Mouse (Mus musculus): ENCODE results near the gene Rarres2.
A peak's percentile ranks its signal among the peaks of the same experiment; 100 is the strongest.
"Not testable (repeated sequence)": the region's sequence is repeated elsewhere in the genome, so short reads cannot be mapped to it uniquely, and the experiment has no call there.

Rarres2 gene

GRCm38 (mm10) chr6:48541560-48542450, 30.8 kb downstream of the Rarres2 start:
- DNase-seq (ENCODE audit: low spot score in 2 of 2), result no peak

GRCm38 (mm10) chr6:48540721-48541120, 31.9 kb downstream of the Rarres2 start:
- no peak for DNase-seq (ENCODE audit: low spot score in 2 of 2)

GRCm38 (mm10) chr6:48539860-48540259, 32.7 kb downstream of the Rarres2 start:
- DNase-seq (ENCODE audit: low spot score in 2 of 2), result no peak

- peak; percentile 66 to 78 for DNase-seq (ENCODE audit: low spot score in 2 of 2)
These were observed 33.5 kb downstream of the Rarres2 start for GRCm38 (mm10) chr6:48538841-48539737.

GRCm38 (mm10) chr6:48537105-48537954, 35.3 kb downstream of the Rarres2 start, which contains the start of gene Atp6v0e2:
TSS of gene Atp6v0e2 (plus strand) at chr6:48537615.
- DNase-seq (ENCODE audit: low spot score in 2 of 2), result peak; percentile 87 to 88

GRCm38 (mm10) chr6:48536091-48536490, 36.5 kb downstream of the Rarres2 start:
- DNase-seq (ENCODE audit: low spot score in 2 of 2), result no peak

- no peak for DNase-seq (ENCODE audit: low spot score in 2 of 2)
These were observed 37.7 kb downstream of the Rarres2 start for GRCm38 (mm10) chr6:48534913-48535312.

- no peak for DNase-seq (ENCODE audit: low spot score in 2 of 2)
These were observed 39.1 kb downstream of the Rarres2 start for GRCm38 (mm10) chr6:48533475-48533874.

- DNase-seq (ENCODE audit: low spot score in 2 of 2), result no peak
These were observed 41.7 kb downstream of the Rarres2 start for GRCm38 (mm10) chr6:48530862-48531261.

- DNase-seq (ENCODE audit: low spot score in 2 of 2), result no peak
These were observed 42.6 kb downstream of the Rarres2 start for GRCm38 (mm10) chr6:48529871-48530440.

GRCm38 (mm10) chr6:48529261-48529660, 43.3 kb downstream of the Rarres2 start:
- DNase-seq (ENCODE audit: low spot score in 2 of 2), result no peak

- DNase-seq (ENCODE audit: low spot score in 2 of 2), result no peak
These were observed 44.7 kb downstream of the Rarres2 start for GRCm38 (mm10) chr6:48527901-48528300.

- DNase-seq (ENCODE audit: low spot score in 2 of 2), result not testable (repeated sequence)
These were observed 47.7 kb downstream of the Rarres2 start for GRCm38 (mm10) chr6:48524882-48525281.
